Mouse (Mus musculus): ENCODE data around the gene Gm21319. TPM values are rescaled to one million over a fixed set of nuclear protein-coding genes. Genes with fewer than 3 reads are reported as not detected.

Gene Gm21319
- not detected for total RNA-seq (2023)

GRCm38 (mm10) chr12:87775655-87776054 is at the start of gene Gm21319:
TSS of gene Gm21319 (minus strand) at chr12:87775755.

GRCm38 (mm10) chr12:87816277-87816676 is 40.7 kb upstream of the Gm21319 start, which contains the start of gene BB287469:
TSS of gene BB287469 (plus strand) at chr12:87816577.

GRCm38 (mm10) chr12:87795212-87795611 is 19.7 kb upstream of the Gm21319 start, which contains the start of gene Gm21936:
TSS of gene Gm21936 (plus strand) at chr12:87795512.

Other genes with a start within 250 kb of the Gm21319 start
- gene Oog1, start 173.1 kb downstream of the Gm21319 start, total RNA-seq (2023): not detected
- not detected for gene Gm4027, start 156.9 kb downstream of the Gm21319 start, total RNA-seq (2023)
- not detected for gene Gm16381, start 131.1 kb downstream of the Gm21319 start, total RNA-seq (2023)
- gene Gm21936, start 19.8 kb upstream of the Gm21319 start, total RNA-seq (2023): not detected
- not detected for gene BB287469, start 40.8 kb upstream of the Gm21319 start, total RNA-seq (2023)
- gene Gm2001, start 66.6 kb upstream of the Gm21319 start, total RNA-seq (2023): not detected
- not detected for gene Gm2016, start 98.3 kb upstream of the Gm21319 start, total RNA-seq (2023)
- gene Gm2022, start 119.6 kb upstream of the Gm21319 start, total RNA-seq (2023): not detected
- gene Gm2035, start 144.1 kb upstream of the Gm21319 start, total RNA-seq (2023): not detected
- not detected for gene Gm2042, start 178.3 kb upstream of the Gm21319 start, total RNA-seq (2023)
- not detected for gene Gm2075, start 236.1 kb upstream of the Gm21319 start, total RNA-seq (2023)
- not detected for gene Gm6803, start 243.0 kb upstream of the Gm21319 start, total RNA-seq (2023)

Data from neutrophil, adult 59 days (primary cell).